Mouse (Mus musculus) C2C12 (cell line): ENCODE results near the gene Xpnpep3. TPM values are rescaled to one million over a fixed set of nuclear protein-coding genes. Genes with fewer than 3 reads are reported as not detected.

ENCODE experiments used
- H3K27me3 ChIP-seq: one replicate; pipeline ENCODE4 v1.6.1; 2011; ENCODE audit not compliant: control insufficient read depth, insufficient read depth, insufficient read length
- H3K36me3 ChIP-seq: one replicate; pipeline ENCODE4 v1.6.1; 2011; ENCODE audit not compliant: control insufficient read depth, insufficient read depth
- H3K4me3 ChIP-seq: one replicate; pipeline ENCODE4 v1.5.1; 2011; ENCODE audit warnings: mild to moderate bottlenecking, control low read depth; ENCODE audit not compliant: poor library complexity, insufficient read depth, severe bottlenecking
- H3K79me2 ChIP-seq: one replicate; pipeline ENCODE4 v1.6.1; 2011; ENCODE audit not compliant: control insufficient read depth, insufficient read depth
- H3K79me3 ChIP-seq: one replicate; pipeline ENCODE4 v1.6.1; 2011; ENCODE audit warnings: low read depth, control low read depth
- H3ac ChIP-seq: one replicate; pipeline ENCODE3; 2011; ENCODE audit warnings: low read depth; ENCODE audit not compliant: control insufficient read depth, insufficient read length
- CEBPB ChIP-seq: IDR thresholded peaks from one replicate; pipeline ENCODE4 v1.6.1; 2011; ENCODE audit warnings: low read depth, mild to moderate bottlenecking, control low read depth, moderate library complexity
- CTCF ChIP-seq: IDR thresholded peaks from one replicate; pipeline ENCODE4 v1.5.1; 2011; ENCODE audit not compliant: control insufficient read depth, insufficient read depth, insufficient read length
- FOSL1 ChIP-seq: IDR thresholded peaks from one replicate; pipeline ENCODE4 v1.8.0; 2011; ENCODE audit warnings: mild to moderate bottlenecking, low read length; ENCODE audit not compliant: poor library complexity, insufficient read depth, severe bottlenecking
- MAX ChIP-seq: IDR thresholded peaks from one replicate; pipeline ENCODE4 v1.6.1; 2011; ENCODE audit warnings: mild to moderate bottlenecking, control low read depth
- MYOD1 ChIP-seq: IDR thresholded peaks from one replicate; pipeline ENCODE4 v1.6.1; 2011; ENCODE audit warnings: low read depth; ENCODE audit not compliant: control insufficient read depth, insufficient read length
- MYOG ChIP-seq: IDR thresholded peaks from one replicate; pipeline ENCODE4 v1.6.1; 2011; ENCODE audit not compliant: control insufficient read depth, insufficient read length; ENCODE audit errors: extremely low read depth
- USF1 ChIP-seq: IDR thresholded peaks from one replicate; pipeline ENCODE4 v1.6.1; 2011; ENCODE audit warnings: low read depth, mild to moderate bottlenecking, control low read depth, moderate library complexity
- long read RNA-seq, 2 experiments: library from polyadenylated mRNA; unstranded; transcript quantifications; one replicate each; pipeline ENCODE4 v2.0.0; 2019 to 2020
- polyA plus RNA-seq: library from polyadenylated mRNA; unstranded; fragments of >200 nt; fragmentation: generic; extraction: Trizol; gene quantifications from one replicate; pipeline ENCODE4 v1.2.1, GENCODE M21; 2012; ENCODE audit warnings: missing spikeins

Gene Xpnpep3
- polyA plus RNA-seq, result 7.4 TPM
- long read RNA-seq, experiment 1, full-length matches to known transcripts, result 5 of 8 reads
- long read RNA-seq, experiment 1, partial matches to known transcripts, result 1 of 8 reads
- long read RNA-seq, experiment 1, other reads (novel, unspliced or antisense), result 2 of 8 reads
- long read RNA-seq, experiment 2, full-length matches to known transcripts, result 75 of 92 reads
- long read RNA-seq, experiment 2, partial matches to known transcripts, result 2 of 92 reads
- long read RNA-seq, experiment 2, other reads (novel, unspliced or antisense), result 15 of 92 reads

GRCm38 (mm10) chr15:81399638-81400315 is at the start of gene Xpnpep3, which contains the start of gene St13:
TSS of gene Xpnpep3 (plus strand) at chr15:81400138.
TSS of gene St13 (minus strand) at chr15:81400077.
- Histone ChIP-seq H3K27me3 (no peaks in the 10 kb centered on the region), H3K36me3 (peaks cover 22% of the 10 kb centered on the region), H3K79me3 (peaks cover 75% of the 10 kb centered on the region), H3ac (peak within 1 kb of the TSS; percentile 90), H3K4me3 (peak within 1 kb of the TSS; percentile 100), H3K79me2 (peaks cover 94% of the 10 kb centered on the region)
- TF ChIP-seq MAX (peak; percentile 86), USF1 (peak; percentile 91), CEBPB (no peak)

GRCm38 (mm10) chr15:81350401-81350800 is 49.5 kb upstream of the Xpnpep3 start:
- peaks cover 78% of the 10 kb centered on the region for H3K79me2 ChIP-seq
- peaks cover 9% of the 10 kb centered on the region for H3K79me3 ChIP-seq
- no peaks in the 10 kb centered on the region for H3K27me3 ChIP-seq
- H3K36me3 ChIP-seq, result peaks cover 10% of the 10 kb centered on the region
- TF ChIP-seq CTCF (no peak), USF1 (no peak), MAX (no peak)
- no peak overlapping the region for H3K4me3 ChIP-seq
- H3ac ChIP-seq, result no peak overlapping the region

- TF ChIP-seq CTCF, result peak; percentile 11
- no peak for TF ChIP-seq MYOD1
- Histone ChIP-seq H3ac (no peak overlapping the region), H3K79me3 (peaks cover 9% of the 10 kb centered on the region), H3K36me3 (peaks cover 17% of the 10 kb centered on the region), H3K4me3 (no peak overlapping the region), H3K27me3 (no peaks in the 10 kb centered on the region), H3K79me2 (peaks cover 83% of the 10 kb centered on the region)
Measured at GRCm38 (mm10) chr15:81352638-81353037, 47.3 kb upstream of the Xpnpep3 start.

GRCm38 (mm10) chr15:81355146-81355761 is 44.7 kb upstream of the Xpnpep3 start:
- peaks cover 33% of the 10 kb centered on the region for H3K79me3 ChIP-seq
- H3ac ChIP-seq, result no peak overlapping the region
- H3K79me2 ChIP-seq, result peaks cover 87% of the 10 kb centered on the region
- peaks cover 28% of the 10 kb centered on the region for H3K36me3 ChIP-seq
- no peaks in the 10 kb centered on the region for H3K27me3 ChIP-seq
- TF ChIP-seq MAX, result peak; percentile 62
- TF ChIP-seq MYOG, result no peak
- no peak overlapping the region for H3K4me3 ChIP-seq

GRCm38 (mm10) chr15:81356946-81357345 is 43.0 kb upstream of the Xpnpep3 start:
- Histone ChIP-seq H3K4me3 (no peak overlapping the region), H3K27me3 (no peaks in the 10 kb centered on the region), H3ac (no peak overlapping the region), H3K79me2 (peaks cover 75% of the 10 kb centered on the region), H3K36me3 (peaks cover 28% of the 10 kb centered on the region), H3K79me3 (peaks cover 28% of the 10 kb centered on the region)
- TF ChIP-seq MYOG (no peak), MAX (no peak), FOSL1 (no peak), USF1 (no peak), CEBPB (no peak), MYOD1 (no peak), CTCF (no peak)

- peaks cover 60% of the 10 kb centered on the region for H3K79me2 ChIP-seq
- TF ChIP-seq MYOD1 (no peak), MAX (no peak), CTCF (no peak), FOSL1 (no peak), MYOG (no peak), USF1 (no peak), CEBPB (no peak)
- no peaks in the 10 kb centered on the region for H3K27me3 ChIP-seq
- no peak overlapping the region for H3ac ChIP-seq
- H3K79me3 ChIP-seq, result peaks cover 28% of the 10 kb centered on the region
- peaks cover 38% of the 10 kb centered on the region for H3K36me3 ChIP-seq
- H3K4me3 ChIP-seq, result no peak overlapping the region
Measured at GRCm38 (mm10) chr15:81358943-81359342, 41.0 kb upstream of the Xpnpep3 start.
